Mouse (Mus musculus): ENCODE measurements around the gene Gm11214. TPM values are rescaled to one million over a fixed set of nuclear protein-coding genes. Genes with fewer than 3 reads are reported as not detected.
A peak's percentile ranks its signal among the peaks of the same experiment; 100 is the strongest.

Gm11214 gene
- polyA plus RNA-seq, 1 experiment from 2014 or later = not detected

DNA sequence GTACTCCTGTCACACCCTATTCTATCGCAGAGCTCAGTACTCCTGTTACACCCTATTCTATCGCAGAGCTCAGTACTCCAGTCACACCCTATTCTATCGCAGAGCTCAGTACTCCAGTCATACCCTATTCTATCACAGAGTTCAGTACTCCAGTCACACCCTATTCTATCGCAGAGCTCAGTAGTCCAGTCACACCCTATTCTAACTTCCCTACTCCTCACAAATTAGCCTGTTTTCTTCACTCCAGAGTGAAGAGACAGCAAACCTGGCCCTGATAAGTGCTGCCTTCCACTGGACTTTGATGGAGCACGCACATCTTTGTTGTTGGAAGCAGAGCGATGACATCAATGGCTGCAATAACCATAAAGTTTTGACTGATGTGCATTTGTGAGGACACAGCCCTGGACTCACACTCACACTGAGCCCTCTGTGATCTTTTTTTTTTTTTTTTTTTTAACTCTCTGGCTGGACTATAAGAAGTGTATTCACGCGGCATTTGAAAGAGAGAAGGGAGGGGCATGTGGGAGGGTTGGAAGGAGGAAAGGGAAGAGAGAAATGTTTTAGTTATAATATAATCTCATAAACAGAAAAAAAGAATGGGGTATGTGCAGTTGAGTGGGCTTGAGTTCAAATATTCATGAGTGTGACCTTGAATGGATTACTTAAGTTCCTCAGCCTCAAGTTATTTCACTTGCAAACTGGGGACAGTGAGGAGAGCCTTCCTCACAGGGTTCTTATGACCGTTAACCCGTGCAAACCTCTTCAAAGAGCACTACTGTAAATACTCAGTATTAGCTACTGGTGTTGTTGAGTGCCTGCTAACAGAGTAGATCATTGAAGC is 21.5 kb upstream of the Gm11214 start:
- Histone ChIP-seq H3K27me3 (ENCODE audit: insufficient read depth, low read length) (no peaks in the 10 kb centered on the region), H3K9me3 (replicated peaks; ENCODE audit: low read length) (no peaks in the 10 kb centered on the region), H3K36me3 (ENCODE audit: insufficient read depth, low read length) (no peaks in the 10 kb centered on the region), H3K27ac (no peak overlapping the region), H3K4me1 (replicated peaks; ENCODE audit: insufficient read depth, low read length) (no peaks in the 10 kb centered on the region), H3K4me2 (ENCODE audit: low read length) (no peak overlapping the region), H3K9ac (ENCODE audit: low read depth, low read length) (no peak overlapping the region), H3K4me3 (replicated peaks; ENCODE audit: low read depth, low read length) (no peak overlapping the region)
- 67% methylated on average over 10 of the region's 10 CpGs for WGBS
- ATAC-seq (replicated peaks; ENCODE audit: low FRiP score, low read depth) (peak; percentile 40; the same call in 1 of the 2 replicates), DNase-seq (ENCODE audit: low spot score) (no peak)
- no peak for TF ChIP-seq CTCF (IDR thresholded peaks at IDR 0.05; ENCODE audit: low read depth)

DNA sequence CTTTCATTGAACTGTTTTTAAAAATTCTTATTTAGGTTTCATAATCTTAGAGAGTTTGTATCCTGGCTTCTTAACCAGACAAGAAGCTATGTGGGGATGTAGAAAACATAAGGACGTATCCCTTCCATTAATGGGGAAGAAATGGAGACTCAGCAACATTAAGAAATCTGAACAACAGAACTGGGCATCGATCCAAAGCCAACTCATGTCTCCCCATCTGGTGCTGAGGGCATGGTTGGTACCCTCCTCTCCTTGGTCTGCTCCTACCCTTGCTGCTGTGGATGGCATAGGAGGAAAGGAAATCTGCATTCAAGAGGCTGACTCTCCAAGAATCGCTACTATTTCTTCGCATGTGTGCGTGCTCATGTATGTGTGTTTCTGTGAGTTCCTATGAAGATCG is 20.5 kb upstream of the Gm11214 start:
- 93% methylated on average over 6 of the region's 6 CpGs for WGBS
- DNase-seq (ENCODE audit: low spot score) = no peak
- H3K36me3 ChIP-seq (ENCODE audit: insufficient read depth, low read length) = no peaks in the 10 kb centered on the region
- H3K4me2 ChIP-seq (ENCODE audit: low read length) = no peak overlapping the region
- no peak overlapping the region for H3K27ac ChIP-seq
- H3K4me3 ChIP-seq (replicated peaks; ENCODE audit: low read depth, low read length) = no peak overlapping the region
- no peak overlapping the region for H3K9ac ChIP-seq (ENCODE audit: low read depth, low read length)
- no peaks in the 10 kb centered on the region for H3K9me3 ChIP-seq (replicated peaks; ENCODE audit: low read length)
- no peak for ATAC-seq (replicated peaks; ENCODE audit: low FRiP score, low read depth)
- no peaks in the 10 kb centered on the region for H3K4me1 ChIP-seq (replicated peaks; ENCODE audit: insufficient read depth, low read length)
- TF ChIP-seq CTCF (IDR thresholded peaks at IDR 0.05; ENCODE audit: low read depth) = no peak
- H3K27me3 ChIP-seq (ENCODE audit: insufficient read depth, low read length) = no peaks in the 10 kb centered on the region

DNA sequence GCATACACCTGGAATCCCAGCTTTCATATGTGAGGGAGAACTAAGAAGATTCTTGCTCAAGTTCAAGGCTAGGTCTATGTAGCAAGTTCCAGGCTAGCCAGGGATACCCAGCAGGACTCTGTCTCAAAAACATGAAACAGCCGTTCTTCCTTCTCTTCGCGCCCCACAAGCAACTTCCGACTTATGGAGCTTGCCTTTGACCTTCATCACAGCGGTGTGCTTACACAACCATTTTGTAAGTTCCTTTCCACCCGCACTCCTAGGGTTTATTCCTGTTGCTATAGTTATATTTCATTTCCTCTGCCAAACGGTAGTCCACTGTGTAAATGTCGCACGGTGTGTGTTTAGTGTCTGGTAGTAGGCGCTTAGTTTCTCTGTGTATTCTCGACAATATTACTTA is 19.9 kb upstream of the Gm11214 start:
- DNase-seq (ENCODE audit: low spot score) (no peak), ATAC-seq (replicated peaks; ENCODE audit: low FRiP score, low read depth) (no peak)
- Histone ChIP-seq H3K4me1 (replicated peaks; ENCODE audit: insufficient read depth, low read length) (no peaks in the 10 kb centered on the region), H3K27ac (no peak overlapping the region), H3K4me3 (replicated peaks; ENCODE audit: low read depth, low read length) (no peak overlapping the region), H3K9me3 (replicated peaks; ENCODE audit: low read length) (no peaks in the 10 kb centered on the region), H3K27me3 (ENCODE audit: insufficient read depth, low read length) (no peaks in the 10 kb centered on the region), H3K36me3 (ENCODE audit: insufficient read depth, low read length) (no peaks in the 10 kb centered on the region), H3K4me2 (ENCODE audit: low read length) (no peak overlapping the region), H3K9ac (ENCODE audit: low read depth, low read length) (no peak overlapping the region)
- WGBS = 63% methylated on average over 11 of the region's 11 CpGs
- TF ChIP-seq CTCF (IDR thresholded peaks at IDR 0.05; ENCODE audit: low read depth) = no peak

DNA sequence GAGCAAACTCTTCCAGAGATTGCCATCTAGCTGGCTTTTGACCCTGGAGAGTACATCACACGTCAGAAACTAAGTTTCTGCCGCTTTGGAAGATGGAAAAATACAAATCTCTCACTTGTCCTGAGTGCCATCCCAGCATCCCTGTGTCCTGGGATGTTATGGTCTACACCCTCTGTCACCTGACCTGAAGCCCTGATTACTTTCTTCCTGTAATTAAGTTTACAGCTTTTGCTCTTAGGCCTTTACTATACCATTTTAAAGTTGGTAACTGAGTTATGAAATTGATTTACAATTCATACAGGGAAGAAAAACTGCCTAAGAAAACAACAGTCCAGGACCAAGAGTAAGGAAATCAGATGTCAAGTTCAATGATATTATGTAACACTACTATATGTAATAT is 19.3 kb upstream of the Gm11214 start:
- Histone ChIP-seq H3K4me2 (ENCODE audit: low read length) (no peak overlapping the region), H3K9ac (ENCODE audit: low read depth, low read length) (no peak overlapping the region), H3K27me3 (ENCODE audit: insufficient read depth, low read length) (no peaks in the 10 kb centered on the region), H3K4me1 (replicated peaks; ENCODE audit: insufficient read depth, low read length) (no peaks in the 10 kb centered on the region), H3K27ac (no peak overlapping the region), H3K4me3 (replicated peaks; ENCODE audit: low read depth, low read length) (no peak overlapping the region), H3K36me3 (ENCODE audit: insufficient read depth, low read length) (no peaks in the 10 kb centered on the region), H3K9me3 (replicated peaks; ENCODE audit: low read length) (no peaks in the 10 kb centered on the region)
- 77% methylated on average over 2 of the region's 2 CpGs for WGBS
- no peak for TF ChIP-seq CTCF (IDR thresholded peaks at IDR 0.05; ENCODE audit: low read depth)
- DNase-seq (ENCODE audit: low spot score) (no peak), ATAC-seq (replicated peaks; ENCODE audit: low FRiP score, low read depth) (no peak)

DNA sequence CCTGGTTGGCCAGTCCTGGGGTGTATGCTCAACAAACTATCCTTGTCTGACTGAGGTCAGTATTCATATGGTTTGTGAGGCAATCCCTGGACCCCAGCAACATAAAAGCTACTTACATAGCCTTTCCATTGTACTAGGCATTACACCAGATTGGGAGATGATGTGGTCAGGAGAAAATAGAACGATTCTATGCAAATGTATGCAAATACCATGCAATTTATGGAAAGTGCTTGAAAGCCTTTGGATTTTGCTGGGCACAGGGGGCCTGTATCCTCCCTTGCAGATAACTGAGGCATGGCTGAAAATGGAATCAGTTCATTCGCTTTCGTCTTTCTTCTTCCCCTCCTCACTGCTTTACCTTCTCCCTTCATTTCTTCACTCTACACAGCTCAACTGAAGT is 18.4 kb upstream of the Gm11214 start:
- 96% methylated on average over 3 of the region's 3 CpGs for WGBS
- Histone ChIP-seq H3K4me2 (ENCODE audit: low read length) (no peak overlapping the region), H3K36me3 (ENCODE audit: insufficient read depth, low read length) (no peaks in the 10 kb centered on the region), H3K27ac (no peak overlapping the region), H3K27me3 (ENCODE audit: insufficient read depth, low read length) (no peaks in the 10 kb centered on the region), H3K9ac (ENCODE audit: low read depth, low read length) (no peak overlapping the region), H3K9me3 (replicated peaks; ENCODE audit: low read length) (no peaks in the 10 kb centered on the region), H3K4me1 (replicated peaks; ENCODE audit: insufficient read depth, low read length) (no peaks in the 10 kb centered on the region), H3K4me3 (replicated peaks; ENCODE audit: low read depth, low read length) (no peak overlapping the region)
- ATAC-seq (replicated peaks; ENCODE audit: low FRiP score, low read depth) (no peak), DNase-seq (ENCODE audit: low spot score) (no peak)
- TF ChIP-seq CTCF (IDR thresholded peaks at IDR 0.05; ENCODE audit: low read depth) = no peak

DNA sequence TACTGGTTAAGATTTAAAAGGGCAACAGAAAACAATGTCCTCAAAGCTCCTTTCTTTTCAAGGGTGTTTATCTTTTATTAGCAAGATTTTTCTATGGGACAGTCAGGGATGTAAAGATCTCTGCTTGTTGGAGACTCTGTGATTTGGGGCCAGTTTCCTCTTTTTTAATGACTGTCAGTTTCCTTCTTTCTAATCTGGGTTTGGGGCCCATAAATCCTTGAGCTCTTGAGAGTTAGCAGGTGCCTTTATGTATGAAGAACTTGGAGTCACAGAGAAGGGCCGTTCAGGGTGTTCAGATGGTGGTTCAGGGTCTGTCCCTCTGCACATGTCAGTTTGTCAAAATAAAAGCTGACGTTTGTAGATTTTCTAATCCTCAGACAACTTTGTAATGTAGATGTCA is 11.9 kb upstream of the Gm11214 start:
- WGBS = 58% methylated on average over 2 of the region's 2 CpGs
- TF ChIP-seq CTCF (IDR thresholded peaks at IDR 0.05; ENCODE audit: low read depth) = no peak
- no peaks in the 10 kb centered on the region for H3K4me1 ChIP-seq (replicated peaks; ENCODE audit: insufficient read depth, low read length)
- H3K9me3 ChIP-seq (replicated peaks; ENCODE audit: low read length) = no peaks in the 10 kb centered on the region
- H3K4me3 ChIP-seq (replicated peaks; ENCODE audit: low read depth, low read length) = no peak overlapping the region
- no peak overlapping the region for H3K4me2 ChIP-seq (ENCODE audit: low read length)
- H3K27ac ChIP-seq = no peak overlapping the region
- ATAC-seq (replicated peaks; ENCODE audit: low FRiP score, low read depth) (no peak), DNase-seq (ENCODE audit: low spot score) (no peak)
- H3K27me3 ChIP-seq (ENCODE audit: insufficient read depth, low read length) = no peaks in the 10 kb centered on the region
- H3K36me3 ChIP-seq (ENCODE audit: insufficient read depth, low read length) = no peaks in the 10 kb centered on the region
- no peak overlapping the region for H3K9ac ChIP-seq (ENCODE audit: low read depth, low read length)
